Mouse (Mus musculus): Measurements from ENCODE around the gene Atp1a1.

GRCm38 (mm10) chr3:101605721-101606120, 1.2 kb upstream of the Atp1a1 start:
- TF ChIP-seq POLR2A (IDR thresholded peaks at IDR 0.05; ENCODE audit: control insufficient read depth, extremely low read depth, insufficient read depth, low read length, poor library complexity) (no peak), CTCF (IDR thresholded peaks at IDR 0.05; ENCODE audit: borderline replicate concordance, control insufficient read depth, extremely low read depth, insufficient read depth, low read length, poor library complexity) (no peak)

Measured in thymus, adult 2 months (tissue).